Mouse (Mus musculus) bone marrow, adult 2 months (tissue): ENCODE measurements around the gene Aldh8a1.

Experiments used
- CTCF ChIP-seq: fragments of 200-500 bp; IDR thresholded peaks from 2 replicates; pipeline ENCODE4 v1.5.1; 2011; ENCODE audit warnings: low read length, control low read depth; ENCODE audit not compliant: control insufficient read depth, insufficient read depth
- POLR2A ChIP-seq: fragments of 200-500 bp; IDR thresholded peaks from 2 replicates; pipeline ENCODE4 v1.6.1; 2011; ENCODE audit warnings: low read depth, mild to moderate bottlenecking, control low read depth, low read length, borderline replicate concordance; ENCODE audit not compliant: control insufficient read depth

- no peak for TF ChIP-seq CTCF
- no peak for TF ChIP-seq POLR2A
Measured at GRCm38 (mm10) chr10:21444410-21444809, 67.3 kb downstream of the Aldh8a1 start.
